Mouse (Mus musculus): Measurements from ENCODE around the gene Chrm5. TPM values are rescaled to one million over a fixed set of nuclear protein-coding genes. Genes with fewer than 3 reads are reported as not detected.

Gene Chrm5
- not detected in 2 replicates for polyA plus RNA-seq (2015; fragmentation: Nextera tagmentation; extraction: Ambion mirVana)

DNA sequence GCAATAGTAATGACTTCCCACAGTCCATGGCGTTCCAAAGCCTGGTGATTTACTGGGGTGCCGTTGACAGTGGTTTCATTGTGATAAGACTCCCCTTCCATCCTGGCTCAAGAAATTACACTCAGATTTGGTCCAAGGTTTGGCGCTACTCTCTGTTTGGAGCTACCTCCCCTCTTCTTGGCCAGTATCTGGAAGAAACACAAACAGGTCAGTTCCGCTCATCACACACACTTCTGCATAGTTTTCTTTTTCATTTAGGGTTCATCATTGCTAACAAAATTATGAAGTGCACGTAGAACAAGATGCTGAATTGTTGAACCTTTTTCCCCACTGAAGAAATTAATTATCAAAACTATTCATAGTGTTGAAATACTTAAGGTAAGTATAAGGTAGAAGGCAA is at the start of gene Chrm5:
TSS of gene Chrm5 (minus strand) at position 101 of the 400 bp plus-strand sequence.
- H3K27ac ChIP-seq = no peak within 1 kb of the TSS
- H3K9ac ChIP-seq = no peak within 1 kb of the TSS
- 92% methylated on average over 5 of the region's 5 CpGs for WGBS
- H3K4me1 ChIP-seq = no peaks in the 10 kb centered on the region; the same call in 1 of the 2 replicates
- H3K4me3 ChIP-seq (replicated peaks) = no peak within 1 kb of the TSS
- H3K9me3 ChIP-seq = no peaks in the 10 kb centered on the region
- H3K4me2 ChIP-seq = no peak within 1 kb of the TSS
- no peaks in the 10 kb centered on the region for H3K27me3 ChIP-seq (replicated peaks)
- ATAC-seq (ENCODE audit: insufficient read depth, low FRiP score, low read depth) = no peak
- no peaks in the 10 kb centered on the region for H3K36me3 ChIP-seq

DNA sequence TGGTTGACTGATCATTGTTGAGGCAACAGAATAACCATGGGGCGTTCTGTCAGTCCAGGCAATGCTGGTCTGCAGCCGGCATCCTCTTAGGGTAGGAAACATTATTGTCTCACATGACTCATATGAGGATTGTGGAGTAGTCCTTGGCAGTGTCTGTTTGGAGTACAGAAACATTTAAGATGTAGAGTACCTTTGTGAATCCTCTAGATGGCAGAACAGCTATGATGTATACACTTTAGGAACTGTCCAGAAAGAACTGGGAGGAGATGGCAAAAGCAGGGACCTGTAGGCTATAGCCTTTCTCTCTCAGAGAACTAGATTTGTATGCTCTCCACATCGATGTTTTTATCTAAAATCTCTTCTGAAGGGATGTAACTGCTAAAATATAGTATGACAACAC is 46.4 kb upstream of the Chrm5 start:
- Histone ChIP-seq H3K4me1 (no peaks in the 10 kb centered on the region), H3K9me3 (no peaks in the 10 kb centered on the region), H3K9ac (no peak overlapping the region), H3K4me3 (replicated peaks) (no peak overlapping the region), H3K27ac (no peak overlapping the region), H3K4me2 (no peak overlapping the region), H3K36me3 (0 out of 2 replicates have a peak, but pooled peaks cover 5% of the 10 kb centered on the region), H3K27me3 (replicated peaks) (no peaks in the 10 kb centered on the region)
- 86% methylated on average over 3 of the region's 3 CpGs for WGBS
- no peak for ATAC-seq (ENCODE audit: insufficient read depth, low FRiP score, low read depth)

GRCm38 (mm10) chr2:112520526-112521482 is 40.2 kb upstream of the Chrm5 start:
- H3K27ac ChIP-seq = no peak overlapping the region
- WGBS = 81% methylated on average over 4 of the region's 4 CpGs
- H3K9ac ChIP-seq = no peak overlapping the region
- H3K27me3 ChIP-seq (replicated peaks) = no peaks in the 10 kb centered on the region
- no peak for ATAC-seq (ENCODE audit: insufficient read depth, low FRiP score, low read depth)
- no peaks in the 10 kb centered on the region for H3K4me1 ChIP-seq
- H3K36me3 ChIP-seq = no peaks in the 10 kb centered on the region
- H3K4me2 ChIP-seq = no peak overlapping the region
- H3K9me3 ChIP-seq = no peaks in the 10 kb centered on the region
- H3K4me3 ChIP-seq (replicated peaks) = no peak overlapping the region

DNA sequence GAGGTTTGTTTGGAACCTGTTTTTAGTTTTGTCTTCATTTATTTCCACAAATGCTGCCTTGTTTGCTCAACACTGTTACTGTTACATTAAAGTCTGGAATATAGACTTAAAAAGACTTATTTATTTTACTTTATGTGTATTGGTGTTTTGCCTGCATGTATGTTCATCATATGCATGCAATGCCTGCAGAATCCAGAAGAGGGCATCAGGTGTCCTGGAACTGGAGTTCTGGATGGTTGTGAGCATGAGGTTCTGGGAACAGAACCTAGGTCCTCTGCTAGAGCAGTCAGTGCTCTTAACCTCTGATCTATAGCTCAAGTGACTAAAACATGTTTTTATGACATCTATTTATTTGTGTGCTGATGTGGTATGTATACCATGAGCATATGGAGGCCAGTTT is 38.0 kb upstream of the Chrm5 start:
- Histone ChIP-seq H3K9ac (no peak overlapping the region), H3K27ac (no peak overlapping the region)
- no peak for ATAC-seq (ENCODE audit: insufficient read depth, low FRiP score, low read depth)

DNA sequence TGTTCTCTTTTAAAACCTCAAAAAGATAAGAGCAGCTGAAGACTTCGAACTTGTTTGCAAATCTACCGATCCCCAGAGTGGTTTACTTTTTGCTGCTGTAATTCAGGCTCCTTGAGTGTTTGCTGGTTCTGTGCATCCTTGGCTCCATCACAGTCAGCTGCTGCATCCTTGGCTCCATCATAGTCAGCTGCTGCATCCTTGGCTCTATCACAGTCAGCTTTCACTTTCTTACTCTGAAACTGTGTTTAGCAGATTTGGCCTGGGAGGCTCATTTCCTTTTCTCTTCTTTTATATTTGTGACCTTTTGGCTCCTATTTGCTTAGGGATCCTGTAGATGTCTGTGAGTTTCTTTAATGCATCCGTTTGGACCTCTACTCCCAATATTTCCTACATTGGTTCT is 36.6 kb upstream of the Chrm5 start:
- ATAC-seq (ENCODE audit: insufficient read depth, low FRiP score, low read depth) = no peak

More for the DNA sequence above, 38.0 kb upstream of the Chrm5 start:
- Histone ChIP-seq H3K4me2 (no peak overlapping the region), H3K9me3 (no peaks in the 10 kb centered on the region), H3K4me3 (replicated peaks) (no peak overlapping the region), H3K27me3 (replicated peaks) (no peaks in the 10 kb centered on the region), H3K36me3 (no peaks in the 10 kb centered on the region), H3K4me1 (no peaks in the 10 kb centered on the region)

DNA sequence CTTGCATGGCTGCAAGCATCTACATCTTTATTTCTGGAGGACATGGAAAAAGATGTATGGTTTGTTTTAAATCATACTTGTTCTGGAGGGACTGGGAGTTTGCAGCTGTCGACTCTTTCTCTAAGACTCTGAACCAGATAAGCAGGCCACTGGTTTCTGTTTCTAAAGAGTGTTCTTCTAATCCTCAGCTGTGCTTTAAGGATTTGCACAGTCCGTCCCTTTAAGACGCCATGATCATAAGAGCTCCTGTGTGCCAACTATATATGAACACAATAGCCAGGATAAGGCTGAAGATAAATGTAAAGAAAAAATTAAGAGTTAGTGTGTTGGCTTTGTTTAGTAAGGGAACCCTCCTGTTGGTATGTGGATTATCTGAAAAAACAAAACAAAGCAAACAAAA is 36.2 kb upstream of the Chrm5 start:
- Histone ChIP-seq H3K4me1 (no peaks in the 10 kb centered on the region), H3K4me3 (replicated peaks) (no peak overlapping the region), H3K9ac (no peak overlapping the region), H3K36me3 (no peaks in the 10 kb centered on the region), H3K27ac (no peak overlapping the region), H3K27me3 (replicated peaks) (no peaks in the 10 kb centered on the region), H3K9me3 (no peaks in the 10 kb centered on the region), H3K4me2 (no peak overlapping the region)
- ATAC-seq (ENCODE audit: insufficient read depth, low FRiP score, low read depth) = no peak
- WGBS = 54% methylated on average over 3 of the region's 3 CpGs

More for the DNA sequence above, 36.6 kb upstream of the Chrm5 start:
- H3K27ac ChIP-seq = no peak overlapping the region
- H3K36me3 ChIP-seq = no peaks in the 10 kb centered on the region
- H3K4me2 ChIP-seq = no peak overlapping the region
- H3K4me1 ChIP-seq = no peaks in the 10 kb centered on the region
- H3K9me3 ChIP-seq = no peaks in the 10 kb centered on the region
- H3K9ac ChIP-seq = no peak overlapping the region
- H3K27me3 ChIP-seq (replicated peaks) = no peaks in the 10 kb centered on the region
- WGBS = 78% methylated on average over 3 of the region's 3 CpGs
- H3K4me3 ChIP-seq (replicated peaks) = no peak overlapping the region

- no peaks in the 10 kb centered on the region for H3K27me3 ChIP-seq (replicated peaks)
- no peak for ATAC-seq (ENCODE audit: insufficient read depth, low FRiP score, low read depth)
- H3K9me3 ChIP-seq = no peaks in the 10 kb centered on the region
- no peak overlapping the region for H3K4me2 ChIP-seq
- no peak overlapping the region for H3K4me3 ChIP-seq (replicated peaks)
- no peaks in the 10 kb centered on the region for H3K36me3 ChIP-seq
- 90% methylated on average over 1 of the region's 1 CpGs for WGBS
- H3K9ac ChIP-seq = no peak overlapping the region
- no peak overlapping the region for H3K27ac ChIP-seq
- no peaks in the 10 kb centered on the region for H3K4me1 ChIP-seq
Measured at GRCm38 (mm10) chr2:112513036-112513435, 32.5 kb upstream of the Chrm5 start.

DNA sequence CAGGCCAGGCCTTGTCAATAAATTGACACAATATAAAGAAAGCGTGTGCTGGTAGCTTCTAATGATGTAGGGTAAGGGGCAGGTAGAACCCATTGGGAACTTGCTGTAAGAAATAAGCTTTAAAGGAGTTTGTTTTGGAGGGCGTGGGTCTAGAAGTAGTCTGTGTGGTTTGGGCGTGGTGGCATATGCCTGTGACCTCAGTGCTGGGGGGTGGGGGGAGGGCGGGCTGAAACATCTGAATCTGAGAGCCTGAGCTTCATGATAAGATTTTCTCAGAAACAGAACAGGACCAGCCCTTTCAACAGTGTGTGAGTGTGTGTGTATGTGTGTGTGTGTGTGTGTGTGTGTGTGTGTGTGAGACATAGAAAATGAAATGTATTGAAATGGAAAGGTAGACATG is 29.6 kb upstream of the Chrm5 start:
- Histone ChIP-seq H3K27ac (no peak overlapping the region), H3K9me3 (no peaks in the 10 kb centered on the region), H3K4me1 (no peaks in the 10 kb centered on the region), H3K36me3 (no peaks in the 10 kb centered on the region), H3K4me2 (no peak overlapping the region), H3K9ac (no peak overlapping the region), H3K27me3 (replicated peaks) (no peaks in the 10 kb centered on the region), H3K4me3 (replicated peaks) (no peak overlapping the region)
- ATAC-seq (ENCODE audit: insufficient read depth, low FRiP score, low read depth) = peak; percentile 90
- WGBS = 67% methylated on average over 4 of the region's 4 CpGs

DNA sequence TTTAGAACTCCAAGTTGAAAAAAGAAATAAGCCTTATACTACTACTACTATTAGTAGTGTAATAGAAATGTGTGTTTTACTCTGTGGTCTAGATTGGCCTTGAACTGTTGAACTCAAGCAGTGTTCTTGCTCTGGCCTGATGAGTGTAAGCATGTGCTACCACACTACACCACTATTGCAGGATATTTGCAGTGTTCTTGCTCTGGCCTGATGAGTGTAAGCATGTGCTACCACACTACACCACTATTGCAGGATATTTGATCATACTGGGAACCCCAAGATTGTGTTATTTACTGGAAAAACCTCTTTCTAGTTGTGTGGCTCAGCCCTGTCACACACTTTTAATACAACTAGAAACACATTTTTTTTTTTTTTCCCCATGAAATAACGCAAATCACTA is 26.9 kb upstream of the Chrm5 start:
- Histone ChIP-seq H3K4me3 (replicated peaks) (no peak overlapping the region), H3K27me3 (replicated peaks) (no peaks in the 10 kb centered on the region), H3K4me2 (no peak overlapping the region), H3K9ac (no peak overlapping the region), H3K36me3 (no peaks in the 10 kb centered on the region), H3K27ac (no peak overlapping the region), H3K4me1 (no peaks in the 10 kb centered on the region), H3K9me3 (no peaks in the 10 kb centered on the region)
- ATAC-seq (ENCODE audit: insufficient read depth, low FRiP score, low read depth) = no peak
- 85% methylated on average over 1 of the region's 1 CpGs for WGBS

- WGBS = 82% methylated on average over 5 of the region's 5 CpGs
- no peaks in the 10 kb centered on the region for H3K27me3 ChIP-seq (replicated peaks)
- no peaks in the 10 kb centered on the region for H3K4me1 ChIP-seq
- no peaks in the 10 kb centered on the region for H3K36me3 ChIP-seq
- no peak overlapping the region for H3K4me3 ChIP-seq (replicated peaks)
- no peak overlapping the region for H3K27ac ChIP-seq
- H3K9me3 ChIP-seq = no peaks in the 10 kb centered on the region
- H3K4me2 ChIP-seq = no peak overlapping the region
- no peak overlapping the region for H3K9ac ChIP-seq
- no peak for ATAC-seq (ENCODE audit: insufficient read depth, low FRiP score, low read depth)
Measured at GRCm38 (mm10) chr2:112506841-112507435, 26.4 kb upstream of the Chrm5 start.

DNA sequence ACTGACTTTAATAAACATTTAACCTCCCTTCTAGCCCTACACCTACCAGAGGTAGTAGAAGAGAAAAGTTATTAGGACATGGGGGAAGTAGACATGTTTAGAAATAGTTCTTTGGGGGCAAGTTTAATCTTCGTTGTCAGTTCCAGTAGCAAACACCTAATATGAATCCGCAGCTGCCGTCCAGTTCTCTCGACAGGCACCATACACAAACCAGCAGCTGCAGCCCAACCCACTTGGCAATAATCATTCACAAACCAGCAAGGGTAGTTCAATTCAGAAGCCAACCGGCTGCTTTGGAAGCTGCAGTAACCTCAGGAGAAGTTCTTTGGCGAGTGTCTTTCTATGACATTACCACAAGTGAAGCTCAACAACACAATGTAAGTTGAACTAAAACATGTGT is 23.4 kb upstream of the Chrm5 start:
- H3K9ac ChIP-seq = no peak overlapping the region
- no peak overlapping the region for H3K4me2 ChIP-seq
- no peaks in the 10 kb centered on the region for H3K36me3 ChIP-seq
- H3K4me1 ChIP-seq = peaks cover 5% of the 10 kb centered on the region; the same call in 1 of the 2 replicates
- H3K4me3 ChIP-seq (replicated peaks) = no peak overlapping the region
- no peaks in the 10 kb centered on the region for H3K27me3 ChIP-seq (replicated peaks)
- no peak overlapping the region for H3K27ac ChIP-seq
- no peak for ATAC-seq (ENCODE audit: insufficient read depth, low FRiP score, low read depth)
- 76% methylated on average over 6 of the region's 6 CpGs for WGBS
- no peaks in the 10 kb centered on the region for H3K9me3 ChIP-seq

DNA sequence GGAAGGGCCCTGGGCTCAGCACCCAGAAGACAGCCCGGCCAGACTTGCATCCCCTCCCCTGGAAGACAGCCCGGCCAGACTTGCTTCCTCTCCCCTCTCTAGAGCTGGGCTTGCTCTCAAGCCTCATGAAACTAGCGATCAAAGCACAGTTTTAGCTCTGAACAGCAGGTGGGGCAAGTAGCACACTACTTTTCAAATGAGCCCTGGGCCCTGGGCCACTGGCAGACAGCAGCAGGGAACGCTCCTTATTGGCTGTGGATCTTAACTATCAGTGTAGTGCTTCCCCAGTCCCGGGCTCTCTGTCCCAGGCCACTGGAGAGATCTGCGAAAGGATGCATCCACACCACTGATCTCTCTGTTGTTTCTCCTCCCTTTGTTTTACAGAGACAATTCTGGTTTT is 20.6 kb upstream of the Chrm5 start:
- Histone ChIP-seq H3K27me3 (replicated peaks) (no peaks in the 10 kb centered on the region), H3K4me1 (peaks cover 5% of the 10 kb centered on the region; the same call in 1 of the 2 replicates), H3K9ac (no peak overlapping the region), H3K9me3 (no peaks in the 10 kb centered on the region), H3K4me2 (no peak overlapping the region), H3K27ac (no peak overlapping the region), H3K36me3 (no peaks in the 10 kb centered on the region), H3K4me3 (replicated peaks) (no peak overlapping the region)
- peak; percentile 81 for ATAC-seq (ENCODE audit: insufficient read depth, low FRiP score, low read depth)
- 6% methylated on average over 6 of the region's 6 CpGs for WGBS

Data from stomach, embryonic 15.5 days (tissue).